In the genomic region with DNA sequence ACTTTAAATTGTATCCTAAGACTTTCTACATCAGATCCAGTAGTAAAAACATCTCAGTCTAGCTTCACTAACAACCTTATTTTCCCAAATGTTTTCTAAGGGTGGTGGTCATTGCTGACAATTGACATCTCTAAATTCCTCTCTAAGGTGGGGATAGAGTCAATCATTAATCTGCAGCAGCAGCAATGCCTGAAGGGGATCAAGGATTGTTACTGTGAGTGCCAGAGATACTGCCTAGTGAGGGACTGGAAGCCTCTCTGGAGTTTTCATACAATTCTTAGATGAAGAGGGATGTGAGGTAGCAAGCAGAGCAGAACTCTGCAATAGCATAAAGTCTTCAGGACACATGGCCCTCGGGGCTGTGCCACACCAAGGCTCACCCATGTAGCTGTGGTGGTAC, we compare ENCODE assay signal across 19 mouse cellular contexts. TPM values are rescaled to one million over a fixed set of nuclear protein-coding genes. Genes with fewer than 3 reads are reported as not detected.
DNase-seq lines count a peak whose midpoint lies in the region; ATAC-seq and TF ChIP-seq lines count a peak whose summit lies in the region.
"Had no signal": no experiment of that assay in that cellular context is flagged by ENCODE, and none has a peak within 500 bp of the region (broad histone marks: within the 10 kb centered on the region; RNA-seq: fewer than 3 reads in every experiment).

No protein-coding gene starts in this region.

- H3K9ac ChIP-seq in intestine, embryonic 14.5 days (ENCODE audit: low read length), result no peak overlapping the region
- H3K9ac ChIP-seq in intestine, postnatal 0 days (ENCODE audit: low read depth, low read length), result no peak overlapping the region
- no peak overlapping the region for H3K9ac ChIP-seq in intestine, embryonic 16.5 days (ENCODE audit: low read depth, low read length)
- H3K9ac ChIP-seq: embryonic facial prominence, embryonic 12.5 days; forebrain, embryonic 13.5 days; forebrain, embryonic 15.5 days; forebrain, postnatal 0 days had no signal

- H3K9me3 ChIP-seq in intestine, embryonic 14.5 days (ENCODE audit: control insufficient read depth, low read length), result no peaks in the 10 kb centered on the region
- no peaks in the 10 kb centered on the region for H3K9me3 ChIP-seq in intestine, postnatal 0 days (ENCODE audit: control insufficient read depth)
- no peaks in the 10 kb centered on the region for H3K9me3 ChIP-seq in intestine, embryonic 16.5 days (ENCODE audit: control insufficient read depth, low read length)
- H3K9me3 ChIP-seq: embryonic facial prominence, embryonic 10.5 days; embryonic facial prominence, embryonic 12.5 days; forebrain, embryonic 13.5 days; forebrain, embryonic 15.5 days had no signal

- no peaks in the 10 kb centered on the region for H3K27me3 ChIP-seq in intestine, embryonic 14.5 days (replicated peaks; ENCODE audit: control insufficient read depth, insufficient read depth, low read length)
- no peaks in the 10 kb centered on the region for H3K27me3 ChIP-seq in intestine, postnatal 0 days (replicated peaks; ENCODE audit: control insufficient read depth, insufficient read depth, low read length)
- H3K27me3 ChIP-seq in intestine, embryonic 16.5 days (replicated peaks; ENCODE audit: control insufficient read depth, insufficient read depth, low read length), result no peaks in the 10 kb centered on the region
- H3K27me3 ChIP-seq: embryonic facial prominence, embryonic 12.5 days; forebrain, embryonic 13.5 days; forebrain, embryonic 15.5 days had no signal

- no peak overlapping the region; the same call in 1 of the 2 replicates for H3K4me2 ChIP-seq in intestine, embryonic 14.5 days (ENCODE audit: low read length)
- H3K4me2 ChIP-seq in intestine, postnatal 0 days (replicated peaks; ENCODE audit: low read depth), result no peak overlapping the region
- no peak overlapping the region for H3K4me2 ChIP-seq in intestine, embryonic 16.5 days (ENCODE audit: low read depth, low read length)
- H3K4me2 ChIP-seq: embryonic facial prominence, embryonic 12.5 days; forebrain, embryonic 13.5 days; forebrain, embryonic 15.5 days had no signal

- H3K4me3 ChIP-seq in intestine, embryonic 14.5 days (ENCODE audit: low read depth, low read length), result no peak overlapping the region
- H3K4me3 ChIP-seq in intestine, postnatal 0 days (ENCODE audit: low read depth, low read length), result no peak overlapping the region
- H3K4me3 ChIP-seq in intestine, embryonic 16.5 days (ENCODE audit: low read length), result no peak overlapping the region
- H3K4me3 ChIP-seq: embryonic facial prominence, embryonic 10.5 days; embryonic facial prominence, embryonic 12.5 days; forebrain, embryonic 13.5 days; forebrain, embryonic 15.5 days had no signal

- no peak for TF ChIP-seq CTCF in intestine, postnatal 0 days (IDR thresholded peaks at IDR 0.05; ENCODE audit: low read depth)

- ATAC-seq in intestine, embryonic 14.5 days (replicated peaks; ENCODE audit: low FRiP score, low TSS enrichment, low read depth), result 0 out of 2 replicates have a peak, but pooled peaks have one; percentile 50
- ATAC-seq in intestine, postnatal 0 days, result no peak
- peak; percentile 56; the same call in 1 of the 2 replicates for ATAC-seq in intestine, embryonic 16.5 days
- ATAC-seq: forebrain, embryonic 13.5 days; forebrain, embryonic 15.5 days; forebrain, postnatal 0 days had no signal

- no peaks in the 10 kb centered on the region for H3K4me1 ChIP-seq in intestine, embryonic 14.5 days (replicated peaks; ENCODE audit: control insufficient read depth, insufficient read depth, low read length)
- H3K4me1 ChIP-seq in intestine, postnatal 0 days (replicated peaks; ENCODE audit: control insufficient read depth, insufficient read depth, low read length), result no peaks in the 10 kb centered on the region
- peaks cover 8% of the 10 kb centered on the region for H3K4me1 ChIP-seq in intestine, embryonic 16.5 days (ENCODE audit: control insufficient read depth, insufficient read depth, low read length)
- H3K4me1 ChIP-seq: embryonic facial prominence, embryonic 10.5 days; embryonic facial prominence, embryonic 12.5 days; forebrain, embryonic 13.5 days; forebrain, embryonic 15.5 days had no signal

- WGBS in intestine, embryonic 14.5 days, result 60% methylated on average over 1 of the region's 1 CpGs
- WGBS in intestine, postnatal 0 days, result 60% methylated on average over 1 of the region's 1 CpGs
- WGBS in intestine, embryonic 16.5 days, result 73% methylated on average over 1 of the region's 1 CpGs

- DNase-seq in intestine, embryonic 14.5 days (ENCODE audit: low spot score), result no peak
- DNase-seq in urinary bladder, postnatal 25 days (ENCODE audit: low spot score), result no peak
- DNase-seq in cerebellum, postnatal 36 days, result no peak
- DNase-seq: adrenal gland, adult 2 months; adrenal gland, postnatal 10 days; adrenal gland, postnatal 25 days; cerebellum, adult 11 months; cerebellum, adult 18-20 months; cerebellum, adult 8-10 months; cerebellum, adult 9-11 months; cerebellum, postnatal 14 days; forebrain, postnatal 0 days had no signal

- no peaks in the 10 kb centered on the region for H3K36me3 ChIP-seq in intestine, embryonic 14.5 days (ENCODE audit: control insufficient read depth, insufficient read depth, low read length)
- no peaks in the 10 kb centered on the region for H3K36me3 ChIP-seq in intestine, postnatal 0 days (ENCODE audit: control insufficient read depth, insufficient read depth)
- no peaks in the 10 kb centered on the region for H3K36me3 ChIP-seq in intestine, embryonic 16.5 days (ENCODE audit: control insufficient read depth, insufficient read depth, low read length)
- H3K36me3 ChIP-seq: embryonic facial prominence, embryonic 10.5 days; embryonic facial prominence, embryonic 12.5 days; forebrain, embryonic 15.5 days had no signal

- H3K27ac ChIP-seq in intestine, embryonic 14.5 days (ENCODE audit: low read depth), result no peak overlapping the region
- H3K27ac ChIP-seq in intestine, postnatal 0 days (ENCODE audit: low read depth, low read length), result no peak overlapping the region
- H3K27ac ChIP-seq in intestine, embryonic 16.5 days (ENCODE audit: low read length), result peak overlapping the region; percentile 10; the same call in 1 of the 2 replicates
- H3K27ac ChIP-seq: embryonic facial prominence, embryonic 10.5 days; embryonic facial prominence, embryonic 12.5 days; forebrain, embryonic 13.5 days; forebrain, embryonic 15.5 days had no signal

RNA-seq across cellular contexts. Expression of a gene that starts 14.0 kb away (rescaled TPM):
- 61.0 and 67.1 TPM in 2 replicates for polyA plus RNA-seq in intestine, embryonic 14.5 days (2014; fragmentation: Nextera tagmentation; extraction: Ambion mirVana)
- 19.0 and 21.5 TPM in 2 replicates for polyA plus RNA-seq in intestine, postnatal 0 days (2015; fragmentation: Nextera tagmentation; extraction: Ambion mirVana)
- 38.1 and 39.4 TPM in 2 replicates for polyA plus RNA-seq in intestine, embryonic 16.5 days (2015; fragmentation: Nextera tagmentation; extraction: Ambion mirVana)
- polyA plus RNA-seq: C2C12 had no signal
